Mouse (Mus musculus) limb, embryonic 12.5 days (tissue): Measurements from ENCODE around the gene Arl5a. TPM values are rescaled to one million over a fixed set of nuclear protein-coding genes. Genes with fewer than 3 reads are reported as not detected.

Experiments
- ATAC-seq: fragments of 200-750 bp; cut with Nextera tagmentation; 2 replicates; pipeline ENCODE4 v1.8.0; 2017; ENCODE audit warnings: low read depth, moderate TSS enrichment; ENCODE audit not compliant: insufficient number of reproducible peaks, insufficient read depth, low FRiP score, low TSS enrichment
- H3K27ac ChIP-seq: fragments of 300-500 bp; sonication (generic); 2 replicates; pipeline ENCODE4 v1.5.1; 2016; ENCODE audit warnings: mild to moderate bottlenecking, moderate library complexity
- H3K27me3 ChIP-seq: fragments of 300-500 bp; sonication (generic); 2 replicates; pipeline ENCODE4 v1.6.1; 2016; ENCODE audit warnings: mild to moderate bottlenecking, moderate library complexity
- H3K36me3 ChIP-seq: fragments of 300-500 bp; sonication (generic); 2 replicates; pipeline ENCODE4 v1.6.1; 2016; ENCODE audit warnings: mild to moderate bottlenecking, moderate library complexity
- H3K4me1 ChIP-seq: fragments of 300-500 bp; sonication (generic); replicated peaks from 2 replicates; pipeline ENCODE4 v1.6.1; 2016
- H3K4me2 ChIP-seq: fragments of 300-500 bp; sonication (generic); 2 replicates; pipeline ENCODE4 v1.6.1; 2016; ENCODE audit warnings: mild to moderate bottlenecking, moderate library complexity
- H3K4me3 ChIP-seq: fragments of 300-500 bp; sonication (generic); replicated peaks from 2 replicates; pipeline ENCODE4 v1.5.1; 2016; ENCODE audit warnings: mild to moderate bottlenecking
- H3K9ac ChIP-seq: fragments of 300-500 bp; sonication (generic); replicated peaks from 2 replicates; pipeline ENCODE4 v1.6.1; 2016; ENCODE audit warnings: mild to moderate bottlenecking, moderate library complexity
- H3K9me3 ChIP-seq: fragments of 300-500 bp; sonication (generic); 2 replicates; pipeline ENCODE4 v1.6.1; 2016; ENCODE audit warnings: mild to moderate bottlenecking, moderate library complexity
- WGBS: fragments of 180-500 bp; shearing (Covaris S2); methylation state at CpG from one replicate; pipeline ENCODE4 v1.1.7; 2016; 5-methylcytosine and 5-hydroxymethylcytosine counted together
- polyA plus RNA-seq: library from polyadenylated mRNA; unstranded; fragments of >200 nt; fragmentation: Nextera tagmentation; extraction: Ambion mirVana; gene quantifications from 2 replicates; pipeline ENCODE4 v1.2.1, GENCODE M21; 2016

Arl5a gene
- polyA plus RNA-seq, 1 experiment from 2014 or later: 62.9 TPM

GRCm38 (mm10) chr2:52378848-52379261 is 45.8 kb downstream of the Arl5a start:
- H3K4me1 ChIP-seq: no peaks in the 10 kb centered on the region
- no peaks in the 10 kb centered on the region for H3K27me3 ChIP-seq
- ATAC-seq: no peak
- H3K9me3 ChIP-seq: no peaks in the 10 kb centered on the region
- WGBS: 74% methylated on average over 10 of the region's 10 CpGs
- no peak overlapping the region for H3K4me3 ChIP-seq
- H3K36me3 ChIP-seq: no peaks in the 10 kb centered on the region
- no peak overlapping the region for H3K4me2 ChIP-seq
- no peak overlapping the region for H3K27ac ChIP-seq
- no peak overlapping the region for H3K9ac ChIP-seq

- Histone ChIP-seq H3K4me2 (no peak within 1 kb of the TSS), H3K4me1 (no peaks in the 10 kb centered on the region), H3K9ac (no peak within 1 kb of the TSS), H3K27ac (no peak within 1 kb of the TSS), H3K4me3 (no peak within 1 kb of the TSS), H3K36me3 (no peaks in the 10 kb centered on the region), H3K27me3 (no peaks in the 10 kb centered on the region), H3K9me3 (no peaks in the 10 kb centered on the region)
- ATAC-seq: no peak
- 47% methylated on average over 7 of the region's 7 CpGs for WGBS
Measured at GRCm38 (mm10) chr2:52378448-52378804, 46.3 kb downstream of the Arl5a start, which contains the start of gene Neb. TSS of gene Neb (minus strand) at chr2:52378474.

- 52% methylated on average over 13 of the region's 13 CpGs for WGBS
- Histone ChIP-seq H3K9ac (no peak overlapping the region), H3K27me3 (no peaks in the 10 kb centered on the region), H3K4me2 (no peak overlapping the region), H3K4me3 (no peak overlapping the region), H3K9me3 (no peaks in the 10 kb centered on the region), H3K27ac (no peak overlapping the region), H3K4me1 (no peaks in the 10 kb centered on the region), H3K36me3 (no peaks in the 10 kb centered on the region)
- ATAC-seq: no peak
Measured at GRCm38 (mm10) chr2:52377706-52378447, 46.8 kb downstream of the Arl5a start.

GRCm38 (mm10) chr2:52374706-52375105 is 50.0 kb downstream of the Arl5a start:
- Histone ChIP-seq H3K9me3 (no peaks in the 10 kb centered on the region), H3K9ac (no peak overlapping the region), H3K4me3 (no peak overlapping the region), H3K4me1 (no peaks in the 10 kb centered on the region), H3K4me2 (no peak overlapping the region), H3K27ac (no peak overlapping the region), H3K36me3 (no peaks in the 10 kb centered on the region), H3K27me3 (no peaks in the 10 kb centered on the region)
- 89% methylated on average over 6 of the region's 6 CpGs for WGBS
- no peak for ATAC-seq

GRCm38 (mm10) chr2:52372480-52372879 is 52.2 kb downstream of the Arl5a start:
- Histone ChIP-seq H3K4me3 (no peak overlapping the region), H3K36me3 (no peaks in the 10 kb centered on the region), H3K9ac (no peak overlapping the region), H3K9me3 (no peaks in the 10 kb centered on the region), H3K27me3 (no peaks in the 10 kb centered on the region), H3K4me2 (no peak overlapping the region), H3K27ac (no peak overlapping the region), H3K4me1 (no peaks in the 10 kb centered on the region)
- 42% methylated on average over 6 of the region's 6 CpGs for WGBS
- ATAC-seq: no peak

GRCm38 (mm10) chr2:52372080-52372479 is 52.6 kb downstream of the Arl5a start:
- H3K9me3 ChIP-seq: no peaks in the 10 kb centered on the region
- H3K9ac ChIP-seq: no peak overlapping the region
- no peak overlapping the region for H3K27ac ChIP-seq
- WGBS: 83% methylated on average over 4 of the region's 4 CpGs
- no peaks in the 10 kb centered on the region for H3K27me3 ChIP-seq
- H3K4me1 ChIP-seq: no peaks in the 10 kb centered on the region
- no peak for ATAC-seq
- no peak overlapping the region for H3K4me3 ChIP-seq
- no peaks in the 10 kb centered on the region for H3K36me3 ChIP-seq
- no peak overlapping the region for H3K4me2 ChIP-seq

GRCm38 (mm10) chr2:52371066-52371465 is 53.6 kb downstream of the Arl5a start:
- Histone ChIP-seq H3K4me1 (no peaks in the 10 kb centered on the region), H3K9ac (no peak overlapping the region)
- 56% methylated on average over 2 of the region's 2 CpGs for WGBS

GRCm38 (mm10) chr2:52369622-52370021 is 55.1 kb downstream of the Arl5a start:
- no peak overlapping the region for H3K4me3 ChIP-seq
- H3K4me2 ChIP-seq: no peak overlapping the region
- H3K4me1 ChIP-seq: no peaks in the 10 kb centered on the region; the same call in 1 of the 2 replicates
- no peaks in the 10 kb centered on the region for H3K9me3 ChIP-seq
- ATAC-seq: no peak
- H3K36me3 ChIP-seq: no peaks in the 10 kb centered on the region
- H3K27me3 ChIP-seq: no peaks in the 10 kb centered on the region
- WGBS: 81% methylated on average over 6 of the region's 6 CpGs
- no peak overlapping the region for H3K27ac ChIP-seq
- no peak overlapping the region for H3K9ac ChIP-seq

More at GRCm38 (mm10) chr2:52371066-52371465, 53.6 kb downstream of the Arl5a start:
- no peak overlapping the region for H3K27ac ChIP-seq
- H3K4me3 ChIP-seq: no peak overlapping the region
- ATAC-seq: no peak
- H3K9me3 ChIP-seq: no peaks in the 10 kb centered on the region
- no peak overlapping the region for H3K4me2 ChIP-seq
- no peaks in the 10 kb centered on the region for H3K27me3 ChIP-seq
- H3K36me3 ChIP-seq: no peaks in the 10 kb centered on the region

- Histone ChIP-seq H3K4me1 (no peaks in the 10 kb centered on the region; the same call in 1 of the 2 replicates), H3K36me3 (no peaks in the 10 kb centered on the region), H3K27ac (no peak overlapping the region), H3K9me3 (no peaks in the 10 kb centered on the region), H3K4me2 (no peak overlapping the region), H3K9ac (no peak overlapping the region), H3K27me3 (no peaks in the 10 kb centered on the region), H3K4me3 (no peak overlapping the region)
- no peak for ATAC-seq
- WGBS: 87% methylated on average over 5 of the region's 5 CpGs
Measured at GRCm38 (mm10) chr2:52367665-52368064, 57.0 kb downstream of the Arl5a start.

GRCm38 (mm10) chr2:52367248-52367647 is 57.5 kb downstream of the Arl5a start:
- no peak overlapping the region for H3K4me2 ChIP-seq
- no peak overlapping the region for H3K9ac ChIP-seq
- no peak for ATAC-seq
- WGBS: 62% methylated on average over 13 of the region's 13 CpGs
- H3K4me1 ChIP-seq: no peaks in the 10 kb centered on the region; the same call in 1 of the 2 replicates
- no peaks in the 10 kb centered on the region for H3K9me3 ChIP-seq
- H3K27me3 ChIP-seq: no peaks in the 10 kb centered on the region
- no peaks in the 10 kb centered on the region for H3K36me3 ChIP-seq
- no peak overlapping the region for H3K4me3 ChIP-seq
- H3K27ac ChIP-seq: no peak overlapping the region

GRCm38 (mm10) chr2:52361086-52361485 is 63.6 kb downstream of the Arl5a start:
- Histone ChIP-seq H3K36me3 (no peaks in the 10 kb centered on the region), H3K27ac (no peak overlapping the region), H3K4me3 (no peak overlapping the region), H3K4me1 (no peaks in the 10 kb centered on the region; the same call in 1 of the 2 replicates), H3K27me3 (no peaks in the 10 kb centered on the region), H3K9ac (no peak overlapping the region), H3K9me3 (no peaks in the 10 kb centered on the region), H3K4me2 (no peak overlapping the region)
- WGBS: 93% methylated on average over 9 of the region's 9 CpGs
- ATAC-seq: no peak

- Histone ChIP-seq H3K27ac (no peak overlapping the region), H3K9ac (no peak overlapping the region), H3K27me3 (no peaks in the 10 kb centered on the region), H3K36me3 (no peaks in the 10 kb centered on the region), H3K4me3 (no peak overlapping the region), H3K4me2 (no peak overlapping the region), H3K4me1 (no peaks in the 10 kb centered on the region), H3K9me3 (no peaks in the 10 kb centered on the region)
- ATAC-seq: no peak
- 65% methylated on average over 1 of the region's 1 CpGs for WGBS
Measured at GRCm38 (mm10) chr2:52359722-52360121, 65.0 kb downstream of the Arl5a start.
